8 mouse cellular contexts compared by ENCODE assay signal in the genomic region with DNA sequence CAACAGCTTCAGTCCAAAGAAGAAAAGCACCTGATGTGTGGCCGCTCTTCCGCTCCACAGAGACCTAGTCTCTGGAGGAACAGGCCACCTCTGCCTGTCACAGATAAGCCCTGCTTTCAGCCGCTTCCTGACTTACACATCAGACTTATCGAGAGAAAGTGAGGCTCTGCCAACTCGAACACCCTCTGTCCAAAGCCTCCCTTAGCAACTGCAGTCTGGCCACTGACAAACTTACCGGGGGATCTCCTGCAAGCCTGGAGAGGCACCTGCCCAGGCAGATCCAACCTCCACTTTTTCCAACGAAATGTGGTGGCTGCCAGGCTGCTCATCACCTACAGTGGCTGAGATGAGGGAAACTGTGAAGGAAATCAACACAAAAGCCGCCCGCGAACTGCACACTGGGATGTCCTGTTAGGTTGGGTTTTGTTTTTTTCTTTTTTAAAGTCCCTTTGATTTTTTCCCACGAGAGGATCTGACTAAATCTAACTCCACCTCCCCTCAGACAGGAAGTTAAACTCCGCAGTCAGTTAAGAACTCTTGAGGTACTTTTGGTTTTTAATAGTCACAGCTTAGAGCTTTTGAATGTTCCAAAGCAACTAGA. TPM values are rescaled to one million over a fixed set of nuclear protein-coding genes. Genes with fewer than 3 reads are reported as not detected.
DNase-seq lines count a peak whose midpoint lies in the region; ATAC-seq and TF ChIP-seq lines count a peak whose summit lies in the region.

No protein-coding gene starts in this region.

- peak overlapping the region; percentile 25 for H3K4me3 ChIP-seq in lung, adult 2 months (replicated peaks; ENCODE audit: extremely low read depth, low read depth, low read length)
- H3K4me3 ChIP-seq in heart, embryonic 13.5 days = peak overlapping the region; percentile 25
- H3K4me3 ChIP-seq in spleen, adult 2 months (ENCODE audit: extremely low read depth, insufficient read depth, insufficient read length) = peak overlapping the region; percentile 63

- WGBS in lung, adult 2 months = 22% methylated on average over 12 of the region's 12 CpGs
- 27% methylated on average over 12 of the region's 12 CpGs for WGBS in heart, embryonic 13.5 days
- WGBS in spleen, adult 2 months = 1% methylated on average over 12 of the region's 12 CpGs

- H3K4me2 ChIP-seq in heart, embryonic 13.5 days = peak overlapping the region; percentile 57

- TF ChIP-seq CTCF in lung, adult 2 months (IDR thresholded peaks at IDR 0.05; ENCODE audit: insufficient read depth, low read length) = no peak
- TF ChIP-seq CTCF in spleen, adult 2 months (IDR thresholded peaks at IDR 0.05; ENCODE audit: extremely low read depth, insufficient read depth, insufficient read length, insufficient replicate concordance) = no peak

- DNase-seq in lung, adult 2 months = no peak
- no peak for DNase-seq in lung, postnatal 25 days (ENCODE audit: low spot score)
- peak; percentile 81 for DNase-seq in liver
- DNase-seq in spleen, adult 2 months (ENCODE audit: low read depth in 1 of 2, low spot score in 2 of 2) = peak; percentile 36 to 68
- no peak for DNase-seq in embryo, embryonic 10.5 days (ENCODE audit: low spot score)
- no peak for DNase-seq in right cerebral cortex, postnatal 14 days
- no peak for DNase-seq in Muller cell, postnatal 12 days (ENCODE audit: inconsistent ontology term)

- H3K36me3 ChIP-seq in heart, embryonic 13.5 days = no peaks in the 10 kb centered on the region
- H3K36me3 ChIP-seq in spleen, adult 2 months (ENCODE audit: control insufficient read depth, insufficient read depth, low read length) = no peaks in the 10 kb centered on the region

- no peak; the same call in 1 of the 2 replicates for ATAC-seq in heart, embryonic 13.5 days (ENCODE audit: extremely low read depth, insufficient number of reproducible peaks, low FRiP score, low TSS enrichment)

- H3K9ac ChIP-seq in heart, embryonic 13.5 days = peak overlapping the region; percentile 62

- H3K27me3 ChIP-seq in heart, embryonic 13.5 days (replicated peaks) = no peaks in the 10 kb centered on the region
- no peaks in the 10 kb centered on the region for H3K27me3 ChIP-seq in spleen, adult 2 months (ENCODE audit: control insufficient read depth, insufficient read depth, low read length)

- no peaks in the 10 kb centered on the region for H3K9me3 ChIP-seq in heart, embryonic 13.5 days

- peaks cover 11% of the 10 kb centered on the region for H3K4me1 ChIP-seq in lung, adult 2 months (ENCODE audit: control insufficient read depth, insufficient read depth, low read length)
- peaks cover 81% of the 10 kb centered on the region for H3K4me1 ChIP-seq in heart, embryonic 13.5 days
- H3K4me1 ChIP-seq in spleen, adult 2 months (ENCODE audit: control insufficient read depth, insufficient read depth, insufficient read length) = peaks cover 14% of the 10 kb centered on the region; the same call in 1 of the 2 replicates

- H3K27ac ChIP-seq in heart, embryonic 13.5 days (replicated peaks) = peak overlapping the region; percentile 79
- H3K27ac ChIP-seq in spleen, adult 2 months (ENCODE audit: insufficient read depth, low read length) = peak overlapping the region; percentile 88

- no peak for TF ChIP-seq POLR2A in lung, adult 2 months (IDR thresholded peaks at IDR 0.05; ENCODE audit: borderline replicate concordance, extremely low read depth, low read depth, low read length)
- peak; percentile 36; the same call in 1 of the 2 replicates for TF ChIP-seq POLR2A in spleen, adult 2 months (IDR thresholded peaks at IDR 0.05; ENCODE audit: low read depth, low read length)

RNA-seq across cellular contexts. Expression of a gene that starts 55.9 kb away (rescaled TPM):
- polyA plus RNA-seq in lung, adult 2 months (2012; rRNA removed) = 47.7 and 59.1 TPM in 2 replicates
- polyA plus RNA-seq in heart, embryonic 13.5 days (2015; fragmentation: Nextera tagmentation; extraction: Ambion mirVana) = 55.0 and 55.8 TPM in 2 replicates
- polyA plus RNA-seq in spleen, adult 2 months (2012; rRNA removed) = 13.2 and 14.9 TPM in 2 replicates

Comparison
In these comparisons a context has a peak if more than half of its experiments do, and no peak if none do; other contexts are left out.
1. DNase-seq: peak in liver (single experiment) and spleen, adult 2 months (2 of 2); none in lung, adult 2 months (single experiment), lung, postnatal 25 days (single experiment), embryo, embryonic 10.5 days (single experiment), right cerebral cortex, postnatal 14 days (single experiment) and Muller cell, postnatal 12 days (single experiment).
2. Peak in every context shown above with its lines, with median percentiles within 50 percentile points of each other: H3K4me3 ChIP-seq.